Mouse (Mus musculus) frontal cortex, adult 2 months (tissue): ENCODE results near the gene Gm5930. TPM values are rescaled to one million over a fixed set of nuclear protein-coding genes. Genes with fewer than 3 reads are reported as not detected.
"Not testable (repeated sequence)": the region's sequence is repeated elsewhere in the genome, so short reads cannot be mapped to it uniquely, and the experiment has no call there.

Experiments used
- DNase-seq, 2 experiments: peaks; one replicate each; pipeline ENCODE4 v3.0.0; 2022; ENCODE audit warnings: low spot score in 1 of 2; ENCODE audit errors: extremely low spot score in 1 of 2
- polyA plus RNA-seq: library from polyadenylated mRNA; depleted of rRNA; stranded (reverse); fragments of >200 nt; gene quantifications from 2 replicates; pipeline ENCODE4 v1.2.3, GENCODE M21; 2012; rRNA removed

Gene Gm5930
- polyA plus RNA-seq, result not detected in 2 replicates

DNA sequence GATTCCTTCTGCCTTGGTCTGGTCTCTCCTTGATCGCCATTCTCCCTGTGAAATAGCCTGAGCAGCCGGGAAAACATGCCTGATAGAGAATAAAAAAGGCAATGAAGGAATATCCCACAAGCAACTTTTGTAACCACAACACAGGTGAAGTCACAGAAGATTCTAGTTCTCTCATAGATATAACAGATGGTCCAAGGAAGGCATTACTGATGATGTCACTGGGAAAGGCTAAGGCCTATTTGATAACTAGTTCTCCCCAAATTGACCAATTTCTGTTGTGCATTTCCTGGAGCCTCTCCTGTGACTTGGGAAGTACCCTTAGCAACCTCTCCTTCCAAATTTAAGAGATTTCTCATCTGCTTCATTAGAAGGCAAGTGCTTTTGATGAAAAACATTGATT is at the start of gene Gm5930:
Gm5930 (minus strand) TSS at position 101 of the 400 bp plus-strand sequence.
- not testable (repeated sequence) for DNase-seq

DNA sequence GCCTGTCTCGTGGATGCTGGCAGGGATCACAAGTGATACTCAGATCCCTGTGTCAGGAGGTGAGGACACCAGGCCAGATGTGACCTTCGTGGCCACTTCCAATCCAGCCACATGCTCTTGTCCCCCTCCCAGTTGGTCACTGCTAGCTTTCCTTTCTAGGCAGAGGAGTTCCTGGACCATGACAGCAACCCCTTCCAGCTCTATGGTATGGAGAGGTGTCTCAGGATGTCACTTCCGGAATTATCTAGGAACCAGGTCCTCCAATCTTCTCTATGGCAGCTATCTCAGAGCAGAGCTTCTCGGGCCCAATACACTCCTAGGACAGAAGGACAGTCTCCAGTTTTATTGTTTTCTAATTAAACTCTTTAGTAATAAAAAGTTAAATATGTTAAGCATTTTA is 45.8 kb upstream of the Gm5930 start:
- DNase-seq, result not testable (repeated sequence)

DNA sequence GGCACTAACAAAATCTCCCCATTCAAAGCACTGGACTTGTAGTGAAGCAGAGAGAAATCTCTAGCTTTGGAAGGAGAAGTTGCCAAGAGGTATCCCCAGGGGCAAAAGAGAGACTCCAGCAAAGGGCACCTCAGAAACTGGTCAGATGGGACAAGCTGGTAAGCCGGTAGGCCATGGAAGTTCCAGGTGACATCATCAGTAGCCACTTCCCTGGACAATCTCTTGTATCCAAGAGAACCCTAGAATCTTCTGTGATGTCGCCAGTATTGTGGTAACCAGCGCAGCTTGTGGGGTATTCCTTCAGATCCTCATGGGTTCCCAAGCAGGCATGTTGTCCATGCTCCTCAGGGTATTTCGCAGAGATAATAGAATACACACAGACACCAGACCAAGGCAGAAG is 26.7 kb upstream of the Gm5930 start, which contains the start of gene Gm8229:
Gm8229 (plus strand) TSS at position 301 of the 400 bp plus-strand sequence.
- not testable (repeated sequence) for DNase-seq

DNA sequence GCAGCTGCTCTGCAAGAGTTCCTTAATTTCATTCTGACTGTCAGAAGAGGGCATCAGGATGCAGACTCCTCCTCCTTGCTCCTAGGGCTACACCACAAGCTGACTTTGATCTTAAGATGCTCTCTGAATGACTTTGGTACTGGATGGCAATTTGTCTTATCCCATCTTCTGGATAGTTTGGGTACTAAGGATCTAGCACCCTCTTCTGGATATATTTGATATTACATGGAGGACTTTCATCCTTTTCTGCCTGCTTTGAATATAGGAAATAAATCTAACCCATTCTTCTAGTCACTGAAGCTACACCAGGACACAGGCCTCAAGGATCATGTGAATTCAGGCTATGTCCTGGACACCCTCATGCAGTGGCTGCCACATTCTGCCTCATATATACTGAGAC is 23.9 kb upstream of the Gm5930 start:
- DNase-seq, result peak in 1 of 2 experiments; percentile 24

DNA sequence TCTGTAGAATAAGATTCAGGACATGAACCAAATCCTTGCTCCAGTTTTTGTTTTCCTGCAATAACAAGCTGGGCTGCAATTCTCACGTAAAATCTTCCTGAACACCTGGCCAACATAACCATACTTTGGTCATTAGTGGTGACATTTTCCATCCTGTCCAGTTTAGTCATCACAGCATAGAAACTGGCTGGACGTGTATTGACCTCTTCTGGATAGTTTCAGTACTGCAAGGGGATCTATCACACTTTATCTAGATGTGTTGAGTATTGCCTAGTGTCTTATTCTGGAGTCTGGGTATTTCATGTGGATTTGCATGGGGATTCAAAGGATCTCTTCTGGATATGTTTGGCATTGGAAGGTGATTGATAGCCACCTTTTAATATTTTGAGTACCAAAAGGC is 23.0 kb upstream of the Gm5930 start:
- peak in 1 of 2 experiments; percentile 2 for DNase-seq

DNA sequence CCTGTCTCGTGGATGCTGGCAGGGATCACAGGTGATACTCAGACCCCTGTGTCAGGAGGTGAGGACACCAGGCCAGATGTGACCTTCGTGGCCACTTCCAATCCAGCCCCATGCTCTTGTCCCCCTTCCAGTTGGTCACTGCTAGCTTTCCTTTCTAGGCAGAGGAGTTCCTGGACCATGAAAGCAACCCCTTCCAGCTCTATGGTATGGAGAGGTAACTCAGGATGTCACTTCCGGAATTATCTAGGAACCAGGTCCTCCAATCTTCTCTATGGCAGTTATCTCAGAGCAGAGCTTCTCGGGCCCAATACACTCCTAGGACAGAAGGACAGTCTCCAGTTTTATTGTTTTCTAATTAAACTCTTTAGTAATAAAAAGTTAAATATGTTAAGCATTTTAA is 26.3 kb downstream of the Gm5930 start:
- DNase-seq, result not testable (repeated sequence)

DNA sequence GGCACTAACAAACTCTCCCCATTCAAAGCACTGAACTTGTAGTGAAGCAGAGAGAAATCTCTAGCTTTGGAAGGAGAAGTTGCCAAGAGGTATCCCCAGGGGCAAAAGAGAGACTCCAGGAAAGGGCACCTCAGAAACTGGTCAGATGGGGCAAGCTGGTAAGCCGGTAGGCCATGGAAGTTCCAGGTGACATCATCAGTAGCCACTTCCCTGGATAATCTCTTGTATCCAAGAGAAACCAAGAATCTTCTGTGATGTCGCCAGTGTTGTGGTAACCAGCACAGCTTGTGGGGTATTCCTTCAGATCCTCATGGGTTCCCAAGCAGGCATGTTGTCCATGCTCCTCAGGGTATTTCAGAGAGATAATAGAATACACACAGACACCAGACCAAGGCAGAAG is 53.1 kb downstream of the Gm5930 start, which contains the start of gene Gm8220:
Gm8220 (plus strand) TSS at position 301 of the 400 bp plus-strand sequence.
- not testable (repeated sequence) for DNase-seq

Other genes starting within 250 kb of the Gm5930 start
- gene Ear2, start 235.9 kb downstream of the Gm5930 start, polyA plus RNA-seq, result 0.44 and 0.68 TPM in 2 replicates
- not detected in 2 replicates for gene Gm3327, start 214.7 kb downstream of the Gm5930 start, polyA plus RNA-seq
- gene Gm8212, start 140.9 kb downstream of the Gm5930 start, polyA plus RNA-seq, result not detected in 2 replicates
- not detected in 2 replicates for gene 4930503E14Rik, start 125.3 kb downstream of the Gm5930 start, polyA plus RNA-seq
- not detected in 2 replicates for gene Gm8220, start 53.0 kb downstream of the Gm5930 start, polyA plus RNA-seq
- gene Gm8229, start 26.8 kb upstream of the Gm5930 start, polyA plus RNA-seq, result not detected in 2 replicates
- gene Gm3371, start 72.1 kb upstream of the Gm5930 start, polyA plus RNA-seq, result not detected in 2 replicates
- gene Gm8232, start 95.1 kb upstream of the Gm5930 start, polyA plus RNA-seq, result not detected in 2 replicates
- not detected in 2 replicates for gene BC061237, start 153.9 kb upstream of the Gm5930 start, polyA plus RNA-seq
- not detected in 2 replicates for gene Gm17093, start 179.7 kb upstream of the Gm5930 start, polyA plus RNA-seq
- gene Gm8247, start 244.6 kb upstream of the Gm5930 start, polyA plus RNA-seq, result 0.44 and 1.3 TPM in 2 replicates